Mouse (Mus musculus) kidney, embryonic 14.5 days (tissue): ENCODE results near the gene Col4a3. TPM values are rescaled to one million over a fixed set of nuclear protein-coding genes. Genes with fewer than 3 reads are reported as not detected.

Experiments used
- ATAC-seq: fragments of 200-750 bp; cut with Nextera tagmentation; 2 replicates; pipeline ENCODE4 v1.8.0; 2017; ENCODE audit warnings: moderate number of reproducible peaks, mild to moderate bottlenecking, moderate TSS enrichment, moderate library complexity; ENCODE audit not compliant: low FRiP score, low TSS enrichment
- H3K27ac ChIP-seq: fragments of 300-500 bp; sonication (generic); 2 replicates; pipeline ENCODE4 v1.5.1; 2014; ENCODE audit warnings: low read depth, mild to moderate bottlenecking, low read length, moderate library complexity, mixed read lengths
- H3K27me3 ChIP-seq: fragments of 300-500 bp; sonication (generic); 2 replicates; pipeline ENCODE4 v1.6.1; 2014; ENCODE audit warnings: mild to moderate bottlenecking, low read length; ENCODE audit not compliant: control insufficient read depth, insufficient read depth
- H3K36me3 ChIP-seq: fragments of 300-500 bp; sonication (generic); 2 replicates; pipeline ENCODE4 v1.6.1; 2014; ENCODE audit warnings: low read length, mixed read lengths; ENCODE audit not compliant: control insufficient read depth, insufficient read depth
- H3K4me1 ChIP-seq: fragments of 300-500 bp; sonication (generic); 2 replicates; pipeline ENCODE4 v1.6.1; 2014; ENCODE audit warnings: low read length, mixed read lengths; ENCODE audit not compliant: control insufficient read depth, insufficient read depth
- H3K4me2 ChIP-seq: fragments of 300-500 bp; sonication (generic); replicated peaks from 2 replicates; pipeline ENCODE4 v1.6.1; 2014; ENCODE audit warnings: low read depth, mild to moderate bottlenecking, low read length
- H3K4me3 ChIP-seq: fragments of 300-500 bp; sonication (generic); 2 replicates; pipeline ENCODE4 v1.5.1; 2014; ENCODE audit warnings: mild to moderate bottlenecking, low read length
- H3K9ac ChIP-seq: fragments of 300-500 bp; sonication (generic); 2 replicates; pipeline ENCODE4 v1.6.1; 2014; ENCODE audit warnings: low read depth, mild to moderate bottlenecking, low read length, moderate library complexity
- H3K9me3 ChIP-seq: fragments of 300-500 bp; sonication (generic); 2 replicates; pipeline ENCODE4 v1.6.1; 2016; ENCODE audit warnings: low read length; ENCODE audit not compliant: control insufficient read depth
- WGBS: fragments of 180-500 bp; shearing (Covaris S2); extraction: QIAGEN DNeasy Blood & Tissue Kit; methylation state at CpG from one replicate; pipeline ENCODE4 v1.1.7; 2014; 5-methylcytosine and 5-hydroxymethylcytosine counted together
- polyA plus RNA-seq: library from polyadenylated mRNA; unstranded; fragments of >200 nt; fragmentation: Nextera tagmentation; extraction: Ambion mirVana; gene quantifications from 2 replicates; pipeline ENCODE4 v1.2.1, GENCODE M21; 2014

The Col4a3 gene
- polyA plus RNA-seq, 1 experiment from 2014 or later = 1.2 TPM

DNA sequence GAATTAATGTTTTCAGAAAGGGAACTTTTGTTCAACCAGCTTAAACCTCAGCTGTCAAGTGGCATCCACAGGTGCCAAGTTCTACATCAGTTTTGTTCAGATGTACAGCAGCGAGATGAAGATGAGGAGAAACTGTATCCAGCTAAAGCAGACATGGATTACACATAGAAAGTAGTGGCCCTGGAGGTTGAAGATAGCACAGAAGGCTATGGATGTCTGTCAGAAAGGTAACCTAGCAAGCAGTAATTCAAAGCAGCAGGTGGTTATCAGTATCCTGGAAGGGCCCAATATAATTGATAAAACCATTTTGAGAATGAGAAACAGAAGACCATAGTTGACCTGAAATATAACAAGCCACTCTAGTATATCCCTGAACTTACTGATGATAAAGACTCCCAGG, 146.6 kb downstream of the Col4a3 start:
- no peak overlapping the region for H3K4me3 ChIP-seq
- H3K9ac ChIP-seq = no peak overlapping the region
- peaks cover 79% of the 10 kb centered on the region for H3K36me3 ChIP-seq
- WGBS = 95% methylated on average over 1 of the region's 1 CpGs
- H3K9me3 ChIP-seq = no peaks in the 10 kb centered on the region
- H3K27ac ChIP-seq = no peak overlapping the region
- no peak overlapping the region for H3K4me2 ChIP-seq
- H3K27me3 ChIP-seq = no peaks in the 10 kb centered on the region
- ATAC-seq = no peak
- H3K4me1 ChIP-seq = 0 out of 2 replicates have a peak, but pooled peaks cover 4% of the 10 kb centered on the region

DNA sequence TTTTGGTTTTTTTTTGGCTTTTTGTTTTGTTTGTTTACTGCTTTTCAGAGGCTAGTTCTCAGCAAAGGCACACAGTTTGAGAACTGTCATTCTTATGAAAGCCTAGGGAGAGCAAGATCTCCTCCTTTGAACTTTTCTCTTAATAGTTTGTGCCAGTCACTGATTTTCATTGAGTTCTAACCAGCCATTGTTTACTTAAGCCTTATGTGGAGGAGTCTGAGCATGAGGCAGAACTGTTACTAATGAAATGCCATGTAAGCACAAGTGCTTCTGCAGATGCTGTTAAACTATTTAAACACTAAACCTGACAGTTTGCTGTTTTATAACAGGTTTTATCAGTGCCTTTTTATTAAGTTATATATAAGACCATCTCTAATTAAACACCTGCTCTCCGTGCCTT, 151.3 kb downstream of the Col4a3 start:
- H3K4me1 ChIP-seq = 0 out of 2 replicates have a peak, but pooled peaks cover 4% of the 10 kb centered on the region
- 82% methylated on average over 1 of the region's 1 CpGs for WGBS
- no peak overlapping the region for H3K27ac ChIP-seq
- no peaks in the 10 kb centered on the region for H3K9me3 ChIP-seq
- H3K4me2 ChIP-seq = no peak overlapping the region
- no peak overlapping the region for H3K4me3 ChIP-seq
- H3K36me3 ChIP-seq = peaks cover 59% of the 10 kb centered on the region
- no peak for ATAC-seq
- no peaks in the 10 kb centered on the region for H3K27me3 ChIP-seq
- H3K9ac ChIP-seq = no peak overlapping the region

DNA sequence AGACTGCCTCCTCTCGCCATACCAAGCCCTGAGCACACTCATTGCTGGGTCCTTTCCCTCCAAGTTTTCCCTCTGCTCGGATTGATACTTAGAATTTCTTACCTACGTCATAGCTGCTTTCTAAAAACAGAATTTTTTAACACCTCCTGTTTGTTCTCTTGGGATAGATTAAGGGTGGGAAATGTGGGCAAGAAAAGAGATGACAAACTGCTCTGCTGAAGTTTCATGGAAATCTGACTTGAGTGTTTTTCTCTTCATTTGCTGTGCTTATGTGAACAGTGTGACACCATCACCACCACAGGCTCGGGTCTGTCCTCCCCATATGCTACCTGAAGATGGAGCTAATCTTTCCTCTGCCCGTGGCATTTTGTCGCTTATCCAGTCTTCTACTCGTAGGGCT, 154.8 kb downstream of the Col4a3 start:
- Histone ChIP-seq H3K4me1 (0 out of 2 replicates have a peak, but pooled peaks cover 7% of the 10 kb centered on the region), H3K27ac (no peak overlapping the region), H3K4me3 (no peak overlapping the region), H3K9me3 (no peaks in the 10 kb centered on the region), H3K27me3 (no peaks in the 10 kb centered on the region), H3K4me2 (no peak overlapping the region), H3K36me3 (peaks cover 33% of the 10 kb centered on the region), H3K9ac (no peak overlapping the region)
- ATAC-seq = no peak
- WGBS = 87% methylated on average over 7 of the region's 7 CpGs

DNA sequence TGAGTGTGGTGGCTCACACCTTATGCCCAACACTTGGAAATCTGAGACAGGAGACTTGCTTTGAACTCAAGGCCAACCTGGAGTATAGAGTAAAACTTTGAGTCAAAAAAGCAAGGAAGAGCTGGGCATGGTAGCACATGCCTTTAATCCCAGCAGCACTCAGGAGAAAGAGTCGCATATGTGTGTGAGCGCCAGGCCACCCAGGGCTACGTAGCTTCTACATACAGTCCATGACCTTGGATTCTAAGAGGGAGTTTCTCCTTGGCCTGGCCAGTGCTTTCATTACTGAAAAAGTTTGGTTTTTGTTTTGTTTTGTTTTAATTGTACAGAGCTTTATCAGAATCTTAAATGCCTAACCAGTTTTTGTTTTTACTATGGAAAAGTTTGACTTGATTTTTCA, 157.2 kb downstream of the Col4a3 start:
- 0 out of 2 replicates have a peak, but pooled peaks cover 3% of the 10 kb centered on the region for H3K4me1 ChIP-seq
- no peak overlapping the region for H3K4me2 ChIP-seq
- no peak overlapping the region for H3K27ac ChIP-seq
- peaks cover 31% of the 10 kb centered on the region for H3K36me3 ChIP-seq
- H3K9ac ChIP-seq = no peak overlapping the region
- no peak for ATAC-seq
- no peaks in the 10 kb centered on the region for H3K9me3 ChIP-seq
- no peaks in the 10 kb centered on the region for H3K27me3 ChIP-seq
- no peak overlapping the region for H3K4me3 ChIP-seq
- WGBS = 87% methylated on average over 3 of the region's 3 CpGs

DNA sequence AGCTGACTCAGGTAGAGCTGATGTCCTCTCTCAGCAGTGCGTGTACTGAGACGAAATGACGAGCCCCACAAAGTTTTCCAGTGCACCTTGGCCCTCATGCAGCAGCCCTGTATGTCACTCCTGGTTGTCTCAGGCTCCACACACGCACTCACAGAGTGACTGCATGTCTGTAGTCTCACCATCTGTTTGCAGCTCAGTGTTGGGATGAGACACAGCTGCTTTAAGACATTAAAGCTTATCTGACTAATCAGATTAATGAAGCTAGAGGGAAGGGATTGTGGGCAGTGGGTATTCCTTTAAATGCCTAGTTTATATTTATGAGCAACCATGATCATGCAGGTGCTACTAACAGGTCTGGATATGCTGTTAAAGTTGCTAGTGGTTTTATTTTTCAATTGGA, 159.7 kb downstream of the Col4a3 start:
- no peak overlapping the region for H3K4me3 ChIP-seq
- peaks cover 28% of the 10 kb centered on the region for H3K36me3 ChIP-seq
- H3K4me1 ChIP-seq = 0 out of 2 replicates have a peak, but pooled peaks cover 3% of the 10 kb centered on the region
- ATAC-seq = no peak
- H3K9ac ChIP-seq = no peak overlapping the region
- no peak overlapping the region for H3K27ac ChIP-seq
- H3K27me3 ChIP-seq = no peaks in the 10 kb centered on the region
- no peaks in the 10 kb centered on the region for H3K9me3 ChIP-seq
- WGBS = 74% methylated on average over 4 of the region's 4 CpGs
- no peak overlapping the region for H3K4me2 ChIP-seq

DNA sequence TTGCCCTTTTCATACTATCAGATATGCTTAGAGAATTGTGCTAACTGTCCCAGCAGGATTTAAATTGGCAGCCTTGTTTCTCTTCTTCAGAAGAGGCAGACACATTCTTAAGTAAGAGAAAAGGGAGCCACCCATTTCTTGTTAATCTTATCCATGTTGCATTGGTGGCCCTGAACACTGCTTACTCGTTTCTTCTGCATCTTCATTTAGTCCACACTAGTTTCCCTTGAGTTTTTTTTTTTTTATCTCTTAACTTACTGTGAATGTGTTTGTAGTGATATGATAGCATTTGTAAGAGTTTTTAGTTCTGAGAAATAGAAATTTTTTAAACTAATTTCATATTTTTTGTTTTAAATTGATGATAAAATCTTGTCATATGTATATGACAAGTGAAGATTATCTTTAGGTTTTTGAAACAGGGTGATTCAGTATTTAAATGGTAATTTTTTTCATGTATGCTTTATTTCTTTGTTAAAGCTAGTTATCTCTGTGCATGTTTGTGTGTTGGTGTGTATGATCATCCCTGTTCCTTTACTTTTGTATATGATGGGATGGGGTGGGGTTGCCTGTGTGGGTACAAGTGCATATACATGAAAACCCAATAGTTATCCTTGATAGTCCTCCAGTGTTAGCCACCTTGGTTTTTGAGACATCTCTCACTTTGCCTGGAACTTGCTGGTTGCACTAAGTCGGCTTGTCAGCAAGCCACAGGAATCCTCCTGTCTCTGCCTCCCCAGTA, 161.2 kb downstream of the Col4a3 start:
- 0 out of 2 replicates have a peak, but pooled peaks cover 3% of the 10 kb centered on the region for H3K4me1 ChIP-seq
- H3K9me3 ChIP-seq = no peaks in the 10 kb centered on the region
- 84% methylated on average over 2 of the region's 2 CpGs for WGBS
- H3K36me3 ChIP-seq = peaks cover 29% of the 10 kb centered on the region; the same call in 1 of the 2 replicates
- ATAC-seq = no peak
- no peak overlapping the region for H3K4me3 ChIP-seq
- no peaks in the 10 kb centered on the region for H3K27me3 ChIP-seq
- H3K9ac ChIP-seq = no peak overlapping the region
- no peak overlapping the region for H3K27ac ChIP-seq
- no peak overlapping the region for H3K4me2 ChIP-seq

DNA sequence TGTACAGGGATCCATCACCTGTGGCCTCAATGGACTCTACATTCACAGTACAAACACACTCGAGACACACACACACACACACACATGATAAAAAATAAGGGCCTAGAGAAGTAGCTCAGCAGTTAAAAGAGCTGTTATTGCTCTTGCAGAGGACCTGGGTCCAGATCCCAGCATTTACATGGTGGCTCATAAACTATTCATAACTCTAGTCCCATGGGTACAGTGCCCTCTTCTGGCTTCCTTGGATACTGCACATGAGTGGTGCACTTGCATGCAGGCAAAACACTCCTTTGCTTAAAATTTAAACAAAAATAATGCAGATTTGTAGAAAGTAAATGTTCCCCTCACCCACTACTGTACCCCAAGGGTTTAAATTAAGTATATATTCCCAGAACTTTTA, 172.8 kb downstream of the Col4a3 start:
- Histone ChIP-seq H3K27ac (no peak overlapping the region), H3K9ac (no peak overlapping the region), H3K4me3 (no peak overlapping the region), H3K4me1 (no peaks in the 10 kb centered on the region), H3K36me3 (peaks cover 20% of the 10 kb centered on the region), H3K9me3 (no peaks in the 10 kb centered on the region), H3K27me3 (no peaks in the 10 kb centered on the region), H3K4me2 (no peak overlapping the region)
- WGBS = 96% methylated on average over 1 of the region's 1 CpGs
- no peak for ATAC-seq

DNA sequence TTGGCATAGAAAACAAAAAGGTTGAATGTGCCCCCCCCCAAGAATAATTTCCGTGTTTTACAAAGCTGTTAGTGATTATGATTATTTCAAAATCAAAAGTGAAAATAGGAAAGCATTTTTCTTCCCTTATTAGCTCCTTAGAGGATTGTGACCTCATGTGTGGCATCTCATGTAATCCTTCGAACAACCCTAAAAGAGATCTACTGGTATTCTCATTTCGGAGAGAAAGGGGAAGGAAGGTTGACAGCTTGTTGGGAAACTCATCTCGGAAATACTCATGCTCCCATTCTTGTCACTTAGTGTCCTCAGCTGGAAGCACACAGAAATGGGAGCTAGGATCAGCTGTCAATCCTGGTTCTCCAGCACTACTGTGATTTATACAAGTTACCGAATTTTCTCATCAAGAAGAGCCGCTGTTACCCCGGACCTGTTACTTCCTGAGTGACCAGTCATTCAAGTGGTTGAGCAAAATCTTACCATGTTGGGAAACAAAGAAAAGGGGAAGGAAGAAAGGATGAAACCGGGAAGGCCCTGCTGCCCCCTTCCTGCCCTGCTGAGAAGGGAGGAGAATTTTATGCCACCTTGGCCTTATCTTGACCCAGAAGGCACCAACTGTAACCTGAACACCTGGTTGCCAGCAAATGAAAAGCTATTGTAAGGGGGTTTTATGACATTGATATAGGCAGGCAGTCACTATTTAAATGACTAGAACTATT, 174.9 kb downstream of the Col4a3 start:
- H3K4me3 ChIP-seq = no peak overlapping the region
- 88% methylated on average over 8 of the region's 8 CpGs for WGBS
- ATAC-seq = no peak

DNA sequence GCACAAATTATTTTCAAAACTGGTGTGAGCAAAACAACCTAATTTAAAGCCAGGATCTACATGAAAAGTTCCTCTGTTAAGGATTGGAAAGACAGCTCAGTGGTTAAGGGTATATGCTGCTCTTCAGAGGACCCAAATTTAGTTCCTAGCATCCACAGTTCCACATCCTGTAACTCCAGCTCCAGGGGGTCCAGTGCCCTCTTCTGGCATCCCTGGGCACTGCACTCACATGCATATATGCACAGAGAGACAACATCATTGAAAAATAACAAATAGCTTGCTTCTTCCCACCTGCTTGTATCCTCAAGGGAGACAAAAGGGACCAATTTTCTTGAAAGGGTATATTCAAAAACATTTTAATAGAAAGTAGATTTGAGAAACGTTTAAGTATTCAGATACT, 175.6 kb downstream of the Col4a3 start:
- no peak overlapping the region for H3K4me3 ChIP-seq
- H3K9me3 ChIP-seq = no peaks in the 10 kb centered on the region
- H3K27me3 ChIP-seq = no peaks in the 10 kb centered on the region
- H3K9ac ChIP-seq = no peak overlapping the region
- H3K4me1 ChIP-seq = no peaks in the 10 kb centered on the region
- peaks cover 5% of the 10 kb centered on the region; the same call in 1 of the 2 replicates for H3K36me3 ChIP-seq
- no peak for ATAC-seq
- 91% methylated on average over 1 of the region's 1 CpGs for WGBS
- no peak overlapping the region for H3K27ac ChIP-seq
- no peak overlapping the region for H3K4me2 ChIP-seq

More for the DNA sequence above, 174.9 kb downstream of the Col4a3 start:
- H3K4me2 ChIP-seq = no peak overlapping the region
- H3K27ac ChIP-seq = no peak overlapping the region
- H3K27me3 ChIP-seq = no peaks in the 10 kb centered on the region
- H3K4me1 ChIP-seq = no peaks in the 10 kb centered on the region
- no peak overlapping the region for H3K9ac ChIP-seq
- peaks cover 5% of the 10 kb centered on the region; the same call in 1 of the 2 replicates for H3K36me3 ChIP-seq
- no peaks in the 10 kb centered on the region for H3K9me3 ChIP-seq
